Mouse (Mus musculus) bone marrow, adult 2 months (tissue): ENCODE data around the gene Oas1a.

ENCODE experiments used
- CTCF ChIP-seq: fragments of 200-500 bp; IDR thresholded peaks from 2 replicates; pipeline ENCODE4 v1.5.1; 2011; ENCODE audit warnings: low read length, control low read depth; ENCODE audit not compliant: control insufficient read depth, insufficient read depth
- POLR2A ChIP-seq: fragments of 200-500 bp; IDR thresholded peaks from 2 replicates; pipeline ENCODE4 v1.6.1; 2011; ENCODE audit warnings: low read depth, mild to moderate bottlenecking, control low read depth, low read length, borderline replicate concordance; ENCODE audit not compliant: control insufficient read depth

GRCm38 (mm10) chr5:120887831-120888230 lies 19.5 kb downstream of the Oas1a start:
- TF ChIP-seq POLR2A: no peak
- TF ChIP-seq CTCF: no peak
